Mouse (Mus musculus): ENCODE measurements around the gene Lrrc14b.

Lrrc14b gene

DNA sequence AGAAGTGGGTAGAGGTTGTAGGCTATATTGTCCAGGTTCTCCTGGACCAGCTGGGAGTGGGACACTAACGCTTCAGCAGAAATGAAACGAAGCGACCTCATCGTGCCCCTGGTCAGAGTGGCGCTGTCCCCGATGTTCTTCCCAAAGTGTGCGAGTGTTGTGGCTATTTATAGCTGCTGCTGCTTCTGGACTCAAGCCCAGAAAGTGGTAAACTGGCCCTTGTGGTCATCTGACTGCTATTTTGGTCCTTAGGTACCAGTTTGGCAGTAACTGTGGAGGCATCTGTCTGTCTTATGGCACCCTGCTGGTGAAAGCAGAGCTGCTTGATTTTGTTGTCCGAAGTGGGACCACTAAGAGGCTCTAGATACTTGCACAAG lies at the start of gene Lrrc14b:
Gene Lrrc14b (minus strand): TSS at position 147 of the 377 bp plus-strand sequence.
- DNase-seq, result no peak

- DNase-seq, result no peak
Observed at GRCm38 (mm10) chr13:74399298-74399839, 35.6 kb upstream of the Lrrc14b start, which contains the start of gene Ftl1-ps1. Ftl1-ps1 (plus strand) TSS chr13:74399694.

DNA sequence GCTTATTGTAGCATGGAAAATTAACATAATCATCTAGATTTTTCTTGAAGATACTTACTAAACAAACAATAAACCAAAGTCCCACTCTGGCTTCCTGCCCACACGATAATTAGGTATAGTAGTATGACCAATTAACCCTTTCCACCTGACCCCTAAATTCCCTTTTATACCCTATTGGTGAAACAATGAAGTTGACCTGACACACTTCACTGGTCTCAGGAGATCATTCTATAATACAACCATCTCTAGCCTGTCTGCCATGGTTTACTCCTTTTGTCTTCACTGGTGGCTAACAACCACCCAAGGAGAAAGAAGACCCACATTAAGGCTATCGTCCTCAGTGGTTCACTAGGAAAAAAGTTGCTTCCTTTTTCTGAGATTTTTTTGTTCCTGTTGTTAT lies 27.4 kb upstream of the Lrrc14b start:
- no peak for DNase-seq

DNA sequence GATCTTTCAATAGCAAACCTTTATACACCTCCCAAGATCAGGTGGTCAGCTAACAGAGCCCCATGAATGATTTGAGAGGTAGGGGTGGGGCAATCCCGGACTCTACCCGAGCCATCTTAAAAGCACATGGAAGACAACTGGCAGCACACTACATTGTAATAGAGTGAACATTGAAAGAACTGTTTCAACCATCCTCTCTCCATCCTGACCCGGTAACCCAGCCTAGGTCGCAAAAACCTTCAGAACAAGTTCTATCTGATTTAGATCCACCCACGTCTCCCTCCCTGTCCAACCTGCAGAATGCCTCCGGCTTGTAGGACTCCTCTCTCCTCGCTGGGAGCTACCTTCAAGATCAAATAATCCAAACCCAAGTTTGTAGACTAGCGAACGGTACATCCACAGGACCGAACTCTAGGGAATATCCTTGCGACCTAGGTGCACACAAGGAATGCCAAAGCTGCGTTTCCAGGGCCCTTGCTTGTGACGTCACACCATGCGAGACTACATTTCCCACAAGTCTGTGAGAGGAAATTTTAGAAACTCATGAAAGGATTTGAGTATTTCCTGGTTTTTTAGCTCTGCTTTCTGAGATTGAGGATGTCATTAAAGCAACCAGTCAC lies 26.7 kb upstream of the Lrrc14b start, which contains the start of gene Zfp72:
Gene Zfp72 (minus strand): TSS at position 466 of the 620 bp plus-strand sequence.
- DNase-seq, result peak; percentile 74 to 75

DNA sequence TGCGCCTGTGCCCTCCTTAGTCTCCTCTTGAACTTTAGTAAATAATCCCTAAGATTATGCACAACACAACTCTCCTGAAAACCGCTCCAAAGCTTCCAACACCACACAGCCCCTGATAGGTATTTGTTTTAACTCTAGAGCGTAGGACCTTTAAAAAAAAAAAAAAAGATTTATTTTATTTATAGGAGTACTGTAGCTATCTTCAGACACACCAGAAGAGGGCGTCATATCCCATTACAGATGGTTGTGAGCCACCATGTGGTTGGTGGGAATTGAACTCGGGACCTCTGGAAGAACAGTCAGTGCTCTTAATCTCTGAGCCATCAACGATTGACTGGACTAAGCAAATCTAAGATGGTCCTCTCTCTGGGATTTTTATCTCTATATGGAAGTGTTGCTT lies 25.9 kb upstream of the Lrrc14b start:
- DNase-seq, result no peak

DNA sequence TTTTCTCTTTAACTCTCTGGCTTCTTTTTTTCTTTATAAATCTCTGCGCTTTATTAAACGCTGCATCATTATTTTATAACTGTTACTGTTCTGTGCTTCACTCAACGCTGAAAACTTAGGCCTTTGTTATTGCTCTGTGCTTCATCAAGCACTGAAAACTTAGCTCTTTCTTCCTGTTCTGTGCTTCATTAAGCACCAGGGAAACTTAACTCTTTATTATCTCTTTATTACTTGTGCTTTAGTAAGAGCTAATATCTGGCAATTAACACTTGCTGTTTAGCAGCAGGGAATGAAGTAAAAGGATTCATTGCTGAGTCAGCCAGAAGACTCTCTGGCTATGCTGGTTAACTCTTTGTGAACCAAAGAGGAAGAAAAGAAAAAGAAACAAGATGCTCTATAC lies 18.5 kb upstream of the Lrrc14b start:
- no peak for DNase-seq

GRCm38 (mm10) chr13:74381533-74382276 lies 17.9 kb upstream of the Lrrc14b start:
- DNase-seq, result no peak

DNA sequence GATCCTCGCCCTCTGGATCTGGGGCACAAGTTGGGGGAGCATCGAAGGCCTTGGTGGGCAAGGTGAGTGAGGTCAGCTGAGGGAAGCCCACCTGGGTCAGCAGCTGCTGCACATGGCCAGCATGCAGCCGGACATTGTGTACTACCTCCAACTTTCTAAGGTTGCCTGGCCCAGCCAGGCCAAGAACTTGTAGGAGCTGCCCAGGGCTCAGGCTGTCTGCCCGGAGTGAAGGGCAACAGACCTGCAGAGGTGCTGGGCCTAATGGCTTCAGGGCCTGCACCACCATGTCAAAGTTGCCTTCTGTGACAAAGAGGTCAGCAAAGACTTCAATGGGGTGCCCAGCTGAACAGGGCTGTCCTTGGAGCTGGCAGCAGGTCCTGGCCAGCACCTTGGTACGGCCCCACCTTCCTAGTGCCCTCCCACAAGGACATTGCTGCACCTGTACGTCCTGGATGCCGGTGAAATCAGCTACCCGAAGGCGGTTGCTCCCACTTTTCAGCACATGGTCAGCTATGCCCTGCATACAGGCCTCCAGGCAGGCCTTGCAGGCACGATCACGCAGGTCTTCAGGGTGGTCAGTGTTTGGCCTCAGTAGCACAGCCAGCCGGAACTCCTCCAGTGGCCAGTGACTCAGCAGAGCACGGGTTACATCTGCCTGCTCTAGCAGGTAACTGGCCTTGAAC lies 488 bp downstream of the Lrrc14b start:
- DNase-seq, result no peak

- peak in 1 of 2 experiments; percentile 13 for DNase-seq
Observed at GRCm38 (mm10) chr13:74362218-74362617, 1.6 kb downstream of the Lrrc14b start.

DNA sequence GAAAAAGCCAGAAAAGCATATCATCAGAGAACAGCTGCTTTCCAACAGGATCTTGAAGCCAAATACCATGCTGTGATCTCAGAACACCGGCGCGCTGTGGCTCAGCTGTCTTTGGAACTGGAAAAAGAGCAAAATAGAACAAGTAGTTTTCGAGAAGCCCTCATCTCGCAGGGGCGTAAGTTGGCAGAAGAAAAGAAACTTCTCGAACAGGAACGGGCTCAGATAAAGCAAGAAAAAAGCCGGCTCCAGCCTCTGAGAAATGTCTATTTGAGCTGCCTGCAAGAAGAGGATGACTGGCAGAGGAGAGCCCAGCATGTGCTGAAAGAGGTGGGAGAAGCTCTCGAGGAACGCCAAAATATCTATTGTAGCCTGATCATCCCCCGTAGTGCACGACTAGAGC lies 7.3 kb downstream of the Lrrc14b start:
- no peak for DNase-seq

DNA sequence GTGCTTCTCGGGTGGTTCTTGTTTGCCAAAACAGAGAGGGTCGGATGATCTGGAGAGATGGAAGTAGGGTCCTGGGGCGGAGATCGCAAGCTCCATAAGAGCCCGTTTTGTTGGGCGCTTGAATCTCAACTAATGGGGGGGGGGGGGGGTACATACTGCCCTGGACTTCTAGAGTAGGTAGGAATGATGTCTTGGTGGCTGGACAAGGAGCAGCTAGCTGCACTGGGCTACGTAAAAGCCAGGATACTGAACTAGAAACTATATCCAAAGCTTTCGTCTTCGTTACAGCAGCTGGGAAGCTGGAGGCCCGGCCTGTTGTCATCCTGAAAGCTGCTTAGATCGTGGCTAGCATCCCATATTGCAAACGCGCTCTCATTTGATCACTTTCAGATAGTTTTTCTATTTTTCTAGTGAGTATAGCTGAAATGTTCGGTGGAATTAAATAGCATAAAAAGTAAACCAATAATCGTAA lies 13.3 kb downstream of the Lrrc14b start:
- DNase-seq, result no peak

DNA sequence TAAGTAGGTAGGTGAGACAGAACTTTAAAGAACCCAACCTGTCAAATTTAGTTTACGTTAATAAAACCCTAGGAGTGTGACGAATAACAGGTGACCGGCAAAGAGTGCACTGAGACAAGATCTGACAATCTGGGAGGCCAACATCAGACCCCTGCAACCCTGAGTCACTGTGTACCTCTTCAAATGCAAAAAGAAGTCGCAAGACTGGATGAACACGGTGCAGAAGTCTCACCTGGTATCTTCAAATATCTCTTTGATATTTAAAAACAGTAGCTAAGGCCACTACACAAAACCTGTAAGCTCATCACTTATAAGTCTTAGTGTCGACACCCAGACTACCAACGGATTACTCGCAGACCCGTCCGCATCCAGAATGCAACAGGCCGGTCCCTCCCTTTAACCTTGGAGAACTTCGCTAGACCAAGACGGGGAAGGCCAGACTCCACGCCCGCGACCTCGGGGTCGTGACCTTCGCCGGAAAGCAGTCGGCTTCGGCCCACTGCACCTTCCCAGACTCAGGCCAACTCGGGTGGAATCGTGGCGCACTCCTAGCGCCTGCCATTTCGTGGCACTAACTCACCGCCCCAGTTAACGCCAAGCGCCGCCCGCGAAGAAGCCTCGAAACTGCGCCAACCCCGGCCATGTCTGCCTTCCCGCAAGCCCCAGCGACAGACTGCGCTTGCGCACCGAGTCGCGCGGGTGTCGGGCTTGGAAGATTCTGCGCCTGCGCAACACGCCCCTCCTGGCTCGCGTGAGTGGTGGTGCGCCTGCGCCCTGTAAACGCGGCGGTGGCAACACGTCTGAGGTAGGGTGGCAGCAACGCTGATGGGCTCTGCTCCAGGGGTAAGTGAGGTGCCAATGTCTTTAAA lies 14.0 kb downstream of the Lrrc14b start, which contains the start of the genes Sdha and Ccdc127:
Gene Sdha (minus strand): TSS at position 715 of the 869 bp plus-strand sequence.
Gene Ccdc127 (plus strand): TSS at position 744 of the 869 bp plus-strand sequence.
- peak; percentile 95 for DNase-seq

GRCm38 (mm10) chr13:74341036-74341435 lies 22.8 kb downstream of the Lrrc14b start:
- peak; percentile 70 to 76 for DNase-seq

- no peak for DNase-seq
Observed at GRCm38 (mm10) chr13:74329321-74329720, 34.5 kb downstream of the Lrrc14b start.

GRCm38 (mm10) chr13:74317170-74317849 lies 46.5 kb downstream of the Lrrc14b start, which contains the start of gene Pdcd6:
Pdcd6 (minus strand) TSS chr13:74317580.
- peak; percentile 85 to 86 for DNase-seq

- DNase-seq, result no peak
Observed at GRCm38 (mm10) chr13:74316789-74317169, 47.0 kb downstream of the Lrrc14b start.

DNA sequence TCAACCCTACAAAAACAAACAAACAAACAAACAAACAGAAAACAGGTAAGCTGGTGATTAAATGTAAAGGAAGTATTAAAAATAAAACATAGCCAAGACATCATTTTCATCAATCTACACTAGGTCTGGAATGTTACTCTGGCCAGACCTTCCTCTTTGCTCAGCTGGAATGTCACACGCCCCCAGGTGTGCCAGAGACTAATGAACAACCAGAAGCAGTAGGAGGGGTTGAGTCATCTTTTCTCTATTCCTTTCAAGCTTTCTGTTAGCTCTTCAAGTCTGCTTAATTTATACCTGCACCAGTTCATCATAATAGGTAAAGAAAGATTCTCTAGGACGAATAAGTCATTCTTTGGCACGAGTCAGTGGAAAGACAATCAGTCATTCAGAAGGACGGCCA lies 47.4 kb downstream of the Lrrc14b start:
- DNase-seq, result no peak

- DNase-seq, result no peak
Observed at GRCm38 (mm10) chr13:74314616-74315015, 49.2 kb downstream of the Lrrc14b start.
